Mouse (Mus musculus) neutrophil, adult 5-6 weeks (primary cell): ENCODE measurements around the gene Rsph1. TPM values are rescaled to one million over a fixed set of nuclear protein-coding genes. Genes with fewer than 3 reads are reported as not detected.

Experiments
- ATAC-seq: fragments of 151-379, 151-347 bp; 2 replicates; pipeline ENCODE4 v1.8.0; 2017; ENCODE audit warnings: mild to moderate bottlenecking, moderate TSS enrichment; ENCODE audit not compliant: insufficient number of reproducible peaks, poor library complexity, low FRiP score, severe bottlenecking; ENCODE audit errors: extremely low read depth
- total RNA-seq: library from RNA; stranded (forward); fragments of 200-1000 nt; gene quantifications from 2 replicates; pipeline ENCODE4 v1.2.3, GENCODE M21; 2017

The Rsph1 gene
- total RNA-seq = 1.4 TPM in 2 replicates

- peak; percentile 84 for ATAC-seq
These were observed at the start of gene Rsph1 for GRCm38 (mm10) chr17:31276922-31277918. Rsph1 (minus strand) TSS chr17:31277383.

DNA sequence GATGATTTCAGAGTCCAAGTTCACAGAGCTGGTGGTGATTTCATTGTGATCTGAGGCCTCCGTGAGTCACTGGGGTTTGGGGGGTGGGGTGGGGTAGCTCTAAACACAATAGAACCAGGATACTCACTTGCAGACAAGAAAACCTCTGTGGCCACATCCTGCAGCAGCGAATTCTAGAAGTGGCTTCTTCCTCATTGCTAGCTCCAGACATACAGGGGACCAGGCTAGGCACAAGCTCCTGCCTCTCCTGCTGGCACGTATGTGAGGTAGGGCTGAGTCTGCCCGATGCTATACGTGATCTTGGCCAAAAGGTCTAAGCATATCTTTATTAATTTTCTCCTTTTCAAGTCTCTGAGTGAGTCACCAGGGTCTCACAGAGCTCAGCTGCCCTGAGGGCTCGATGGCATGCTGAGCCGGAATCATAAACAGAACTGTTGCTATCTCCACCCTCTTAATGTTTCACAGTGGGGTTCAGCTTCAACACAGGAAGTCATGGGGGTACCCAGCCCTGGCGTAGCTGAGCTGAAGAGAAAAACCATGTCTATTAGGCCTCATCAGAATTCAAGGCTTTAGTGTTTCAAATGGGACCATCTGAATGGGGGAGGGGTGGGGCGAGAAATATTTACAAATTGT, 49.2 kb upstream of the Rsph1 start:
- ATAC-seq = 0 out of 2 replicates have a peak, but pooled peaks have one; percentile 13

DNA sequence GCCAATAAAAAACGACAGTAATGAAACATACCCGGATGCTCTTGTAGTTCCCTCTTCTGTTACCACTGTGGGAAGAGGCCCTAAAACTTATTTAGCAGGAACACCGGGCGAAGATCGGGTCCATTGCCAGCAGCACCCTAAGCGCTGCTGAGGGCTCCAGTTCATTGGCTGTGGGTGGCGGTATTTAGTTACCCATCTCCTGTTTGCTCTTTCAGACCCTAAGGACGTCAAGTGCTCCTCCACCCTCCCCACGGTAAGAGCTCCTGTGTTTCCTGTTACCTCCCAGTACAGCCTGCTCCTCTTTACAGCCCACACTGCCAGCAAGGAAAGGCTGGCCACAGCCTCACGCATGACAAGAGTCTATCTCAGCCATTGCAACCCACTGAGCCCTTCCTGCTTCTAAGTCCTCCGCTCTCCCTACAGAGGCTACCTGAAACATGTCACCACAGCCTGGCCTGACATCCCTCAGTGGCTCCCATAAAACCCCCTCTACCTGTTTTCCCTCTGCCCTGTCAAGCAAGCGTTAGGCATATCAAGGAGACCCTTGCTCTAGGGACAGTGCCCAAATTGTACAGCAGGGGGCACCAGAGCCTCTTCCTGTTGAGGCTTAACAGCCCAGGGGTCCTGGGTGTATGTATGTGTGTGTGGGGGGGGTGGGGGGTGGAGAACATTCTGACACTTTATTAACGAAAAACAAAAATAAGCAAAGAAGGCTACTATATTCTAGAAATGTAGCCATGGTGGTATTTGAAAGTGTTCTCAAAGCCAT, 48.5 kb upstream of the Rsph1 start:
- ATAC-seq = no peak

GRCm38 (mm10) chr17:31324227-31324626, 47.0 kb upstream of the Rsph1 start:
- no peak for ATAC-seq

DNA sequence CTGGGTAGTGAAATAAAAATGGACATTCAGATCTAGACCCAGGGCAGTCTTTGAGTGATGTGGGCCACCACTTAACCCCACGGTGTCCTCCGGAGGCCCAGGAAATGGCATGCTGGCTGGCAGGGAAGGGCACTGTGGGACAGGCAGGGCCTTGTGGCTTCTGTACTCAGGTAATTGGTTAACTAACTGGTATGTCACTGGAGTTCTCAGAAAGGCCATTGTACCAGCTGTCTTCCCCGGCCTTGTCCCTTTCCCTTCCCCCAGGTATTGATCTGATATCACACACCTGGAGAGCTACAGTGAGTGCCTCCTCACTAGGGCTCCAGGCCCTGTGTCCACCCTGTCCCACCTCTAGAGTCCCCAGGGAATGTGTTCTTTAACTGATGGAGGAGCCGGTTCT, 46.2 kb upstream of the Rsph1 start:
- no peak for ATAC-seq

GRCm38 (mm10) chr17:31322446-31322845, 45.3 kb upstream of the Rsph1 start:
- ATAC-seq = no peak

DNA sequence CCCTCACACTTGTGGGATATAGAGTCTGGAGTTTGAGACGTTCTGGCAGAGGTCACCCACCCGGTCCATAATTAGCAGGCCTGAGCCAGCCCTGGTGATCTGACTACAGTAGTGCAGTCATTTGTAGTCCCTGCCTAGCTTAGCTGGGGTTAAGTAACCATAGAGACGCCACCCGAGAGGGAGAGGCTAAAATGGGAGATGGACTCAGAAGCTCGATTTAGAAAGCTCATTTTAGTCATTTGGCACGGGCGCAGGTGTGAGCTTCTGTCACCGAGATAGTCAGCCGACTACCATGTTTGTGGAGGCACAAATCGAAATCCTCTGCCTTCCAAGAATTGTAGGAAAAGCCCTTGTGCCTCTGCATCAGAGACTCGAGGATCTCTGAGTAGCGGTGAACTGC, 44.2 kb upstream of the Rsph1 start:
- no peak for ATAC-seq

- no peak for ATAC-seq
These were observed 42.0 kb upstream of the Rsph1 start for GRCm38 (mm10) chr17:31318906-31319767.

GRCm38 (mm10) chr17:31317521-31318272, 40.5 kb upstream of the Rsph1 start:
- ATAC-seq = no peak

GRCm38 (mm10) chr17:31316998-31317397, 39.8 kb upstream of the Rsph1 start:
- ATAC-seq = no peak

GRCm38 (mm10) chr17:31315993-31316392, 38.8 kb upstream of the Rsph1 start:
- ATAC-seq = no peak

GRCm38 (mm10) chr17:31315046-31315792, 38.0 kb upstream of the Rsph1 start:
- ATAC-seq = no peak

DNA sequence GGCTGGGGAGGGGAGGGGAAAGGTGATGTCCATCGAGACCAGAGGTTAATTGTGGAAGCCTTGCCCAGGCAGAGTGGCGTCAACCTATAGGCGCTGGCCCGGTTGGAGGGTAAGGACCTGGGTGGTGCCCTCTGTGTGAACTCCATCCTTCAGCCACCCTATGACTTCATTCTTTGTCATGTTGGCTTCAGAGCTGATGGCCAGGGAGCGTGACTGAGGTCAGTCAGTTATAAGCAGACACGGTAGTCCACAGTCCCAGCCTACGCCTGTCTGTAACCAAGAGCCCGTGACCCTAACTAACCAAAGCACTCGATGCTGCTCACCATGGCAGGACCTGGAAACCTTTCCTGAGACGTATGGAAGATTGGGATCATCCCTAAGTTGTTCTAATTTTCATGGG, 35.5 kb upstream of the Rsph1 start:
- no peak for ATAC-seq

DNA sequence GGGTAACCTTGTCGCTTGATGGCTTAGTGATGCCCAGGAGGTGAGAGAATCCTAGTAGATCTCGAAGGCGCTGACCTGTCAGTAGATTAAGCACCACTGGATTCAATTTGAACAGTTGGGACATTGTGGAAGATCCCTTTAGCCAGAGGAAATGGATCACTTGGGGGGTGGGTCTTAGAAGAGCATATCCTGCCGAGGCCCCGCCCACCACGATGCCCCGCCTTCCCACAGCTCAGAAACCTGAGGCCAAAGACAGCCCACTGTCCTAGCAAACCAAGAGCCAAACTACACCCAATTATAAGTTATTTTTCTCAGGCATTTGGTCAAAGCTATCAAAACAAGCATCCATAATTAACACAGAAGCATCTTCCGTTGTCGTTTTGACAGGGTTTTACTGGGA, 33.9 kb upstream of the Rsph1 start:
- no peak for ATAC-seq

GRCm38 (mm10) chr17:31309281-31309793, 32.2 kb upstream of the Rsph1 start:
- ATAC-seq = no peak

DNA sequence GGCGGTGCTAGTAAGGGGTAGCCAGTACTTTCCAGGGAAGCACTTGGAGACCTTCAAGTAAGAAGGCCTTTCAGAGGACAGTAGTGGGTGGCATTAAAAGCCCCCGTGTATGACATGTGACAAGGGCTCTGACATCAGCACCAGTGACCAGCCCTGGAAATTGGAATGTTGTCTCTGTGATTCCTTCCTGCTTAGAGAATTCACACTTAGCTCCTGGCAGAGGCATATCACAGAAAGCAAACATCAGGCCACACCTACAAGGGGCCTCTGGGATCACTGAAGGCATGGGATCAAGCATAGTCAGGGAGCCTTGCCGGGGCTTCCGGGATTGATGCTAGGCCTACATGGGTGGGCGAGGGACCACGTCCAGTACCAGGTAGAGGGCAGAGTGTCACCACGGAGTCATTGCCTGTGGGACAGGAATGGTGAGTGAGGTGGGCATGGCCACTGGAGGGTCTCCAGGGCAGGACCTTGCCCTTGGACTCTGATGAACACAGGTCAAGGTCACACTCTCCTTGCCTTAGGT, 31.2 kb upstream of the Rsph1 start:
- ATAC-seq = no peak

DNA sequence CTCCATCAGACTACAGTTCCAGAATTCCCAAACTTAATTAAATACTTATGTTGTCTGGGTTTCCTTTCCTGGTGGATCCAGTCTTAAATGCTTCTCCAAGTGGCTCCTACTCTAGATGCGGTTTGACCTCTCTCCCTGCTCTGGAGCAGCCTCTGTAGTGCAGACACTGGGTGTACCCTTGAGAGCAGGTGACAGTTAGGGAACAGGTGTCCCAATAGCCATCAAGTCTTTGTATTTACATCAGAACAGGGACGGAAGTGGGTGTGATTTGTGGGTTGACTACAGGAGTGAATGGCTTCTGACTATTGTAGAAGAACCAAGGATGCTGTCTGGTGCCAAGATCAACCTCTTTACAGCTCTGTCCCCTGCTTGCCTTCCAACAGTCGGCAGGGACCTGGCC, 30.6 kb upstream of the Rsph1 start:
- ATAC-seq = no peak
